Mouse (Mus musculus) bone marrow macrophage, adult 2 months (primary cell): ENCODE measurements at regions not wholly inside any gene's neighbourhood (a gene's known extent, or its start where the extent isn't known, plus 50 kb on each side); places are given as distances from the start of the nearest gene placed in this dataset.

Source experiments
- CTCF ChIP-seq: IDR thresholded peaks from 2 replicates; pipeline ENCODE4 v1.5.1; 2012; ENCODE audit warnings: low read depth, mild to moderate bottlenecking, low read length, moderate library complexity
- POLR2A ChIP-seq: IDR thresholded peaks from 2 replicates; pipeline ENCODE4 v1.6.1; 2012; ENCODE audit warnings: mild to moderate bottlenecking, low read depth, low read length, borderline replicate concordance

GRCm38 (mm10) chr9:48044826-48045225 lies 117.0 kb upstream of the Nxpe4 start:
- TF ChIP-seq CTCF (no peak), POLR2A (no peak)
